Mouse (Mus musculus) neutrophil, adult 5-6 weeks (primary cell): ENCODE results near the gene Prl7d1. TPM values are rescaled to one million over a fixed set of nuclear protein-coding genes. Genes with fewer than 3 reads are reported as not detected.
"Not testable (repeated sequence)": the region's sequence is repeated elsewhere in the genome, so short reads cannot be mapped to it uniquely, and the experiment has no call there.

Experiments
- ATAC-seq: fragments of 151-379, 151-347 bp; 2 replicates; pipeline ENCODE4 v1.8.0; 2017; ENCODE audit warnings: mild to moderate bottlenecking, moderate TSS enrichment; ENCODE audit not compliant: insufficient number of reproducible peaks, poor library complexity, low FRiP score, severe bottlenecking; ENCODE audit errors: extremely low read depth
- total RNA-seq: library from RNA; stranded (forward); fragments of 200-1000 nt; gene quantifications from 2 replicates; pipeline ENCODE4 v1.2.3, GENCODE M21; 2017

Gene Prl7d1
- not detected in 2 replicates for total RNA-seq

DNA sequence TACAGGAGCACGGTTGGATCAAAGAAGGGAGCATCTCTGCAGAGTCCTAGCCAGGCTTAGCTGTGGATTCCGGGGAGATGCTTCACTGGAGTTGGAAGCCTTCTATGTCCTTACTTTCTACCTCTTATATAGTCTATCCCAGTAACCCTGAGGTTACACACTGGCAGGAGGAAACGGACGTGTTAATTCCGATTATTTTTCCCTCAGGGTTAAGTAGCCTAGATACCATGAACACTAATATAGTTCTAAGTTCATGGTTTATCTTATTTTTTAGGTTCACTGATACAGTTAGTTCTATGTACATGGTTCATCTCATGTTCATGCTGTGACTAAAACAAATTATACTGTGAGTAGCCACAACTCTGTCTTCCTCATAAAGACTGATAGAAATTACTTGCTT, at the start of gene Prl7d1:
Gene Prl7d1 (minus strand): TSS at position 101 of the 400 bp plus-strand sequence.
- ATAC-seq: no peak

DNA sequence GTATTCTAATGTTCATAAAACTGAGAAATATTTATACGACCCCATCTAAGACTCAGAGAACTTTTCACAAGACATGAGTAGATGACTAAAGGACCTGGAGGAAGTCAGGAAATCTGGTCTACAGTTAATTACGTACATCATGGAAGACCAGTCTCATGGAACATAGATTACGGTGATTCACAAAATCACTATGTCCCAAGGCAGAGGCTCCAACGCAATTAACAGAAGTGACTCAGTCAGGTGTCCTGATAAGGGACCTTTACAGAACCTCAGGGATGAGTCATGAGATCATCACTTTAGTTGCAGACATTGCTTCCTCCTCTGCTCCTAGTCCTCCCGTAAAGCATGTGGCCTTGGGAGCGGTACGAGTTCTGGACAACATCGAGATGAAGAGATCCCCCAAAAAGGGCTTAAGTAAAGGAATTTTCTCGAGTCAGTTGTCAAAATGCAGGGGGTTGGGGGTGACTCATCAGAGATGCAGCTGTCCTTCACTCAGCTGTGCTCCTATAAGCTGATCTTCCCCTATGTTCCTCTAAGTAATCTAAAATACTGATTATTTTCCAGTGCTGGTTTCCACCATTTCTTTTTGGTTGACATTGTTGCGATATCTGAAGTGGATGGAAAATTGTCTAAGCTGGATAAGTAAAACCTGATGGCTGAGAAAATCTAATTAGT, 18.1 kb upstream of the Prl7d1 start:
- no peak for ATAC-seq

DNA sequence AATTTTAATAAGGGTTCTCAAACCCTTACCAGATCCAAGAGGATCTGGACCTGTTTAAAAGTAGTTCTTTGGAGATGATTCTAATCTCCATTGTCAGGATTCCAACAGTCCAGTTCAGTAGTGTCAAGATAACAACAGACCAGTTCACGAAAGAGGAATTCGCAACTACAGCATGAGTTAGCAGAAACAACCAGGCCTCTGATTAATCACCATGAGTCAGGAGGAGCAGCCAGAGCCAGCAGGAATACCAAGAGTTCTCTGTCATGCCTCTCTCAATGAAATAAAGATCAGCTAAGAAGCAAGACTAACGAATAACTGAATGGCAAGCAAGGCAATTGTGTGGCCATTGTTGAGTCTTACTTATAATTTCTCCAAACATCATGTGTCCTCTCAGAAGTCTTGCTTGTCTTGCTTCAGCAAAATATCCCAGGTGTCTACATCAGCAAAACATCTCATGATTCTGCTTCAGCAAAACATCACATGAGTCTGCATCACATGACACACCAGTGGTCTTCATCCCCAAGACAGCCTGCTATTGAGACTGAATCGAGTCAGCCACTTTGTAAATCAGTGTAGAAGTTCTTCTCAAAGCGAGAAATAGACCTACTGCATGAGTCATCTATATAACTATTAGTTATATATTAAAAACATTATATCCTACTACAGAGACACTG, 13.9 kb upstream of the Prl7d1 start:
- not testable (repeated sequence) for ATAC-seq

DNA sequence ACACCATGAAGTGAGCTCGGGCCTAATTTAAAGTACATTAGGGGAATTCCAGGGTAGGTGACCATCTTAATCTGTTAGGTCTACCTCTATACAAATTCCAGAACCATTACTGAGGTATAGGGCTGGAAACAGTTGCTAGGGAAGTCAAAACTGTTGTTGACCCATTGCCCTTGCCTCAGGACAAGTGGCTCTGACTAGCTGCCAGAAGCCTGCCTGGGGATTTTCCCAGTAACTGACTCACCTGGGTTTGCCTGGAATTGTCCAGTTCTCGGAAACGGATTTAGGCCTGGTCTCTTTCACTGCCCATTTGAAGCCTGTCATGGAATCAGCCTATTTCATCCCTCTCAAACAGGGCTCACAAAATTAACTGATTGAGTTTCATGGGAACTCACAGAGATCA, 8.5 kb upstream of the Prl7d1 start:
- ATAC-seq: not testable (repeated sequence)

DNA sequence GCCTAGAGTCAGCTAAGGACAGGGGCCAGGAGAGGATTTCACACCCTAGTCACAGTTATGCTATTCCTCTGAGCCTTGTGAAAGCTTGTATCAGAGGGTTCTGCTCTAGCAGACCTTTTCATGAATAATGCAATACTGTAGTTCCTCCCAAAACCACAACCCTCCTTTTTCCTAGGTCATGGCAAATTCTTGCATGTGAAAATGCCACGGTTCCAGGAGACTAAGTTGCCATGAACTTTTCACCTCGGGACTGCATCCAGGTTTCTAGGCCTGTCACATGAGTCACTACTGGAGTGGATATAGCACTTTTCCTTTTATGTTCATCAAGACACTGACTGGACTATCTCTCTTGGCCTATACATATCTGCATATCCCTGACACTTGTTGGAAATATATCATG, 10.0 kb downstream of the Prl7d1 start:
- no peak for ATAC-seq

DNA sequence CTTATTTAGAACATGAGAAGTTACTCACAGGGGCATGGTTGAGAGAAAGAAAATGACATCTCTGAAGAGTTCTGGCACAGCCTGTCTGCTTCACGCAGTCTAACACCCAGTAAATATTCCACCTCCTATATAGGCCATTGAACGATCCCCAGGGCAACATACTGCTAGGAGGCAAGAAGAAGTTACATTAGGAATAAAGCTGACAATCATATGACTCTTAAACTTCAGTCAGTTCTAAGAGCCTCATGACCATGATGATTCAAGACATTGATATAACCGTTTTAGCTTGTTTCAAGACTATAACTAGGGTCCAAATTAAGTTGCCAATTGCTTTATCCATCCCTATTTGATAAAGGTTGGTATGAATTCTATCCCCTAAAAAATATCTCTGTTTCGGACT, 48.6 kb downstream of the Prl7d1 start, which contains the start of gene Prl7a2:
Gene Prl7a2 (minus strand): TSS at position 101 of the 400 bp plus-strand sequence.
- no peak for ATAC-seq

DNA sequence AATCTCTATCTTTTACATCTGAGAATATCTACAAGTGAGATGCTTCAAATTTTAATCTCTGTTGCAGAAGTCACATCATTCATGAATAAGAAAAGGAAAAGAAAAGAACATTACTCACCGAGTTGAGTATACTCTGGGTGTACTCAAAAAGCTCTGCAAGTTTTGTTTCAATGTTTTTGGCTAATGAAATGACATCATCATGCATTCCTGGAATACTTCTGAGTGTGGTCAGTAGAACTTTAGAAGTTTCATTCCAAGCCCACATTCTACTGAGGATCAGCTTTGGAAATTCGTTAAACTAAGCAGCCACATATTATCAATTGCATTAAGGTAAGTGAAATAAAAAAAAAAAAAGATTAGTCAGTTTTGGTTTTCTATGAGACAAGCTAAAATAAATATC, 55.8 kb downstream of the Prl7d1 start:
- no peak for ATAC-seq

Other genes starting within 250 kb of the Prl7d1 start
- not detected in 2 replicates for gene Prl8a8, start 203.5 kb downstream of the Prl7d1 start, total RNA-seq
- gene Prl8a9, start 152.1 kb downstream of the Prl7d1 start, total RNA-seq: not detected in 2 replicates
- gene Prl8a1, start 134.6 kb downstream of the Prl7d1 start, total RNA-seq: not detected in 2 replicates
- not detected in 2 replicates for gene Prl7b1, start 106.2 kb downstream of the Prl7d1 start, total RNA-seq
- gene Prl7a1, start 74.2 kb downstream of the Prl7d1 start, total RNA-seq: 0.86 TPM in 1 of 2 replicates, not detected in the other
- not detected in 2 replicates for gene Prl7a2, start 48.7 kb downstream of the Prl7d1 start, total RNA-seq
- gene Prl7c1, start 64.1 kb upstream of the Prl7d1 start, total RNA-seq: not detected in 2 replicates
- gene Prl2a1, start 84.9 kb upstream of the Prl7d1 start, total RNA-seq: not detected in 2 replicates
- gene Prl2c1, start 132.6 kb upstream of the Prl7d1 start, total RNA-seq: not detected in 2 replicates